Mouse (Mus musculus) mouse embryonic stem cell (cell line): ENCODE measurements around the gene Cacna1f.

ENCODE experiments used
- in situ Hi-C, 2 experiments: fragments of 300-500 bp; cut with MboI; formaldehyde crosslinking; loops; 1 replicate in 1 of 2; 3 replicates in 1 of 2; pipeline ENCODE4 v1.14.3; 2019 to 2020; ENCODE audit warnings: low sequenced_read_pairs in 2 of 2, low pct_unique_long_range_greater_than_20kb in 1 of 2, mixed read lengths in 1 of 2; ENCODE audit not compliant: unreplicated experiment in 1 of 2

Cacna1f gene

DNA sequence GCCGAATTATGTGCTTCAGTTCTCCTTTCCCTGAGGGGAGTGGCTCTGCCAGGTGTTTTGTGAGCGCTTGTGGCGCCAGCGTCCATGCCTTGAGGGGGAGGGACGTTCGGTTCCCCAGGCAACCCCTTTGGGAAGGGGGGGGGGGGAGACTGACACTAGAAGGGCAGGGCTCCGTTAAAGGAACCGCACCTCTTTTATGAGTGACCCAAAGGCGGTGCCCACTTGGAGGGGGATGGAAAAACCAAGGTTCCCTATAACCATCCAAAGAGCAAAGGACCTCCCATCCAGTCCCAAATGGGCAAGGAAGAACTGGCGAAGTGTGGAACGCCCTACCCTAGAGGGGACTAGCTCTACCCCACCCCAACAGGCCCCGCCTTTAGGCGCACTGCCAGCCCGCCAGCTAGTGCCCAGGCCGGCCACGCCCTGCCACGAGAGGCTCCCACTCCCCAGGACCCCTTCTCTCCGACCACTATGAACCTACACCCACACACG, 63.6 kb downstream of the Cacna1f start:
- in situ Hi-C loops, result no loop called here

DNA sequence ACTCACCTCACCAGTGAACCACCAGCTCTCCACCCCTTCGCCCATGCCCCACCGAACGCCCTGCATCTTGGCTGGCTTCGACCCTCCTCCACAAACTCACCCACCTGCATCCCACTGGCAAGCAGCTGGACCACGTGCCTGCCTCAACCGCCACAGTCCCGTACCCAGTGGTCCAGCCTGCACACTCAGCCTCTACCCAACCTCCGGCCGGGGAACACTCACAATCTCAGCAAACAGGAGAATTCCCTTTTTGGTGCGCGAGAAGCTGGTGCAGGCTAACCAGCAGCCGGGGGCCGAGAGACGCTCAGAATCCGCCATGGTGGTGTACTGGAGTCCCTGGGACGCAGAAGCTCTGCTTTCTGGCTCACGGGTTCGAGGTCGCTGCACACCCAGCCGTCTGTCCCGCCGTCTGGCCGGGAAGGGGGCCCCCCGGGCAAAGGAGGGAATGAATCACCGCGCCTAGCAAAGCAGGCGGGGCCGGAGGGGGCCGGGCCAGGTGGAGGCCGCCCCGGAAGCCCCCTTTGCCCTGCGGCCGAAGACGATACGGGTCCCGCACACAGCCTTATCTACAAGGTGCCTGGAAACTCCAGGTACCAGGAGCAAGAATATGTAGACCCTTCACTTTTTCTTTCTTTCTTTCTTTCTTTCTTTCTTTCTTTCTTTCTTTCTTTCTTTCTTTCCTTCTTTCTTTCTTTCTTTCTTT, 64.2 kb downstream of the Cacna1f start, which contains the start of gene Plp2:
Plp2 (minus strand) TSS at position 470 of the 703 bp plus-strand sequence.
- in situ Hi-C loops, result no loop called here

DNA sequence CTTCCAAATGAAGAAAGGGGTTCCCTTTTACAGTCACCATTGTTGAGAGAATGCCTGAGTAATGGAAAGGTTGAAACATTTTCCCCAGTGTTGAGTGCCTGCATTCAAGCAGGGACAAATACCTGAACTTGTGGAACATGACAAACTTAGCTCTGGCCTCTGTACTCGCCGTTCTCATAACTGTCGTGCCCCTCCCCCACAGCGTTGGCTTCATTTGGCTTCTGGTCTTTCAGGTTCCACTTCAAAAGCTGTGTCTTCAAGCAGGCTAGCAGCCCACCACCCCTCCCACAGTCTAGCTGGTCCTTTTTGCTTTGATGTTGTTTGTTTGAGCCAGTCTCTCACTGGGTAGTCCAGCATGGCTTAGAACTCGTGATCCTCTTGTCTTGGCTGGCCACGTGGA, 65.9 kb downstream of the Cacna1f start:
- in situ Hi-C loops, result no loop called here

DNA sequence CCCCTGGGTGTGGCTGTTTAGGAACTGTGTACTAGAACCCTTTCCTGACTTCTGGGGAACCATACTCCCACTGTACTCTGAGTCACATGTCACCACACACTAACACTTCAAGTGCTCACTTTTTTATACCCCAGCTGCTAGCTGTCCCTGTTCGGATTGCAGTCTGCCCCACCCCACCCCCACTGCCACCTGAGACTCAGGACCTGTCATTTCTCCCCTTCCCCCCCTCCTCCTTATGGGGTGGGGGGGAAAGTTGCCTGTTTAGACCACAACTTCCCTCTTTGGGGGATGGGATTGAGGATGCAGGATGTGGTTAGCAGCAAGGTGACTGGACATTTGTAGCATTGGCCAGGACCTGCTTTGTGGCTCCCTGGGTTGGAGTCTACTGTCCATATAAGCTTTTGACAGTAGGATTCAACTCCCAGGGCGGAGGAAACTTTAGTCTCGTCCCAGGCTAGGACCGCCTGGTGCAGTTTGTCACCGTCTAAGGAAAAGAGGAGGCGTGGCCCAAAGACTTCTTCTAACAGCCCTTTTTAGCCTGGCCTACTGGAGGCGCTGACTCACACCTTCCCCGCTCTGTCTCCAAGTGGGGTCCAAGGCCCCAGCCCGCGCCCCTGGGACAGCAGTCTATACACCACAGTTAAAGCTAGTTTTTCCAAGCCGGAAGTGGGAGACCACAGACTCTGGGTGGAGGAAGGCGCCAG, 66.8 kb downstream of the Cacna1f start:
- in situ Hi-C loops, result no loop called here

DNA sequence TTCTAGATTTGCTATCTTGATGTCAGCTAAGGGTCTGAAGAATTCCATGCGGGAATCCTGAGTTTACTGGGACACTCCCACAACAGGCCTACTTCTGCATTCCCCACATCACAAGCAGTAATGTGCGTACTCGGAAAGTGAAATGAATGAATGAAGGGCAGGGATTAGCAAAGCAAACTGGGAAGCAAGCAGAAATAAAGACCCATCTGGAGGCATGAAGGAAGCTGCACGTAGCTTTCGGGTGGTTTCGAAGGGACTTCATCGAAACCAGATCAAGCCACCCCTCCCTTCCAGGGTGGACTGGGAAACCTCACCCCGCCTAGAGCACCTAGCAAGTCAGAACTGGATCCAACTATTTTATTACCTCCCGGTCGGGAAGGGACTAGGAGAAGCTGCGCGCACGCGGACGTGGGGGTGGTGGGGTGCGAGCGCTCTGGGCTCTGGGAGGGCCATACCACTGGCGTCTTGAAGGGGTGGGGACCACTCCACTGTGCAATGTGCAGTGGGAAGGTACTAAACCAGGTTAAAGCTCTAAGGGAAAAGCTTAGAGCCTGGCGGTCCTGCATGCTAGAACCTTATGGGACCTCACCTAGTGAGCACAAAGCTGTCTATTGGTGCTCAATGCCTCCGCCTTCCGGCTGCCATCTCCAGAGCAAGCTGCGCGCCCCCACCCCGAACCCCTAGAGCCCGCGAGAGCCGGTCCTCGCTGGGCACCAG, 67.6 kb downstream of the Cacna1f start:
- in situ Hi-C loops, result no loop called here

DNA sequence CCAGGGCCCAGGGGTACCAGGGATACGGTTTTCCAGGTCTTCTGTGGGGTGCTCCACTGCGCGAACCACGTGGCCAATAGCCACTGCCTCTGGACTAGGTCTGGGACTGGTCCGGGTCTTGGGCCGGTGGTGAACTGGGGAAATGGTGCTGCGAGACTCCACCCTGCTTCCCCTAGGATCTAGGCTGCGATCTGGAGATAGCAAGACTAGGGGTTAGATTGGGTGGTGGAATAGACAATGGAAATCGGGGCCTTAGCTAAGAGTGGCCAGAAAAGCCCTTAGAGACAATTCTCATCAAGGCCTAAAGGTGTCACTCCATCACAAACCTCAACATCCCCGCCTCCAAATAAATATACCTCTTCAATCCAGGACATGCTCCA, 68.1 kb downstream of the Cacna1f start:
- in situ Hi-C loops, result no loop called here

DNA sequence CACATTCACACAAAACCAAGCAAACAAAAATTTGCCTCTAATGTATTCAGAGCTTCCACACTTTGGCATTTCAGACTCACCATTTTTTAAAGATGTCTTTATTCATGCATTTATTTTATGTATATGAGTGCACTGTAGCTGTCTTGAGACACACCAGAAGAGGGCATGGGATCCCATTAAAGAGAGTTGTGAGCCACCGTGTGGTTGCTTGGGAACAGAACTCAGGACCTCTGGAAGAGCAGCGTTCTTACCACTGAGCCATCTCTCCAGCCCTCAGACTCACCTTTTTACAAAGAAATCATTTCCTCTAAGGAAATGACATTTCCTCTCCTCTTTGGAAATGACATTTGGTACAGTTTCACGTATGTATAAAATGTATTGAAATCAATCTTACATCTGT, 72.1 kb downstream of the Cacna1f start:
- in situ Hi-C loops, result no loop called here

DNA sequence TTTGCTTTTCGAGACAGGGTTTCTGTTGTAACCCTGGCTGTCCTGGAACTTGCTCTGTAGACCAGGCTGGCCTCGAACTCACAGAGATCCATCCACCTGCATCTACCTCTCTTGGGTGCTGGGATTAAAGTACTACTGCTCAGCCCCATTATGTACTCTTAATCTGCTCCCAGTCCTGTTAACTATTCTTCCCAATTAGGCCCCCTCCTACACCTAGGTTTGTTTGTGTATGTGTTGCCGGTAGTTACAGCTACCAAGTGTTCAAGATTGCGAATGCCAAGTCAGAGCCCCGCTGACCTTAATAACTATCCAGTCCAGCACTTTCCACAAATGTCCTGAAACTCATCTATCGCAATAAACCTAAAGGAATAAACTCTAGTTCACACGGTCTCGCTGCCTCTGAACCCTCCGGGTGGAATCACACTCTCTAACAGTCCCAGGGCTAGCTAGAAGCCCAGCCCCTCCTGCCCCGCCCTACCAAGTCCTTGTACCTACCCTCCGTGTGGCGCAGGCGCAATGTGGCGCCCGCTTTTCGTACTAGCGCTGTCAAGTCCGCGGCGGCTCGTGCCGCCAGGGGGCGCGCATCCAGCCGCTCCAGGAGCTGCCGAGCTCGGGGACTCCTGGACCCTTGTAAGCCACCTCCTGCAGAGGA, 72.6 kb downstream of the Cacna1f start:
- in situ Hi-C loops, result no loop called here

DNA sequence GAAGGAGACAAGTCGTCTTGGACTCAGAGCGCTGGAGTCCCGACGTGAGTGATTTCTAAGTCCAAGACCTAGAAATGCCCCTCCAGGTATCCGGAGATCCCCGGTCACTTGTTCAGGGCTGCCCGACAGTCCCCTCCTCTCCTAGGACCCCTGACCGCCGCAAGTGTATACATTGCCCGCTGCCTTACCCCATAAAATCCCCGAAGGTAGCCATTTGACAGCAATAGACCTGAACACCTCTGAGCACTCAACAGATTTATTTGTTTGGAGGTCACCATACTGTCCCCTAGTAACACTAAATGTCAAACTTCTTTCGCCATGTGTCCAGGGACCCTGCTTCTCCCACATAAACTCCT, 73.2 kb downstream of the Cacna1f start:
- in situ Hi-C loops, result no loop called here

DNA sequence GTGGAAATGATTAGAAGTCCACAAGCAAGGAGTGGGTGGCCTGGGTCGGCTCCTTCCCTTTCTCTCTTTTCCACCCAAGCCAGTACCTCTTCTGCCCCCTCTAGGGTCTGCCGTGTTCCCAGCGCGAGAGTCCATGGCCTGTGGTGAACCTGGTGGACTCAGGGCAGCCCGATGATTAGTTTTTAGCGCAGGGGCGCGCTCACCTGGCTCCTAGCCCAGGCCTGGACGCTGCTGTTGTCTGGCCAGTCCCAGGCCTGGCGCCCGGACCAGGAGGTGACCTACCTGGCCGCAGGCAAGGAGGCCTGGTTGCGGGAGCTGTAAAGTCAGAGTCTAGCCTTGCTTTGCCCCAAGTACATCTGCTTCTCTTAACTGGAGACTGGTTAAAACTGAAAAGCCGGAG, 74.0 kb downstream of the Cacna1f start, which contains the start of gene Magix:
Magix (minus strand) TSS at position 388 of the 400 bp plus-strand sequence.
- in situ Hi-C loops, result no loop called here
